Mouse (Mus musculus) hindbrain, postnatal 0 days (tissue): ENCODE results near the gene Tmem231. TPM values are rescaled to one million over a fixed set of nuclear protein-coding genes. Genes with fewer than 3 reads are reported as not detected.

Source experiments
- ATAC-seq: fragments of 200-750 bp; cut with Nextera tagmentation; 2 replicates; pipeline ENCODE4 v1.8.0; 2017; ENCODE audit warnings: mild to moderate bottlenecking, moderate TSS enrichment, moderate library complexity
- DNase-seq: peaks from one replicate; pipeline ENCODE4 v3.0.0-alpha.2; 2015; ENCODE audit warnings: low spot score
- H3K27ac ChIP-seq: fragments of 300-500 bp; sonication (generic); 2 replicates; pipeline ENCODE4 v1.5.1; 2014; ENCODE audit warnings: mild to moderate bottlenecking
- H3K27me3 ChIP-seq: fragments of 300-500 bp; sonication (generic); 2 replicates; pipeline ENCODE4 v1.6.1; 2014; ENCODE audit warnings: low read length, mixed read lengths; ENCODE audit not compliant: insufficient read depth
- H3K36me3 ChIP-seq: fragments of 300-500 bp; sonication (generic); 2 replicates; pipeline ENCODE4 v1.6.1; 2014; ENCODE audit warnings: low read length, mixed read lengths; ENCODE audit not compliant: insufficient read depth
- H3K4me1 ChIP-seq: fragments of 300-500 bp; sonication (generic); 2 replicates; pipeline ENCODE4 v1.6.1; 2014; ENCODE audit warnings: antibody characterized with exemption, low read length, mixed read lengths; ENCODE audit not compliant: insufficient read depth
- H3K4me2 ChIP-seq: fragments of 300-500 bp; sonication (generic); 2 replicates; pipeline ENCODE4 v1.6.1; 2014; ENCODE audit warnings: low read depth, mild to moderate bottlenecking, low read length, moderate library complexity, mixed read lengths
- H3K4me3 ChIP-seq: fragments of 300-500 bp; sonication (generic); 2 replicates; pipeline ENCODE4 v1.5.1; 2014; ENCODE audit warnings: low read length
- H3K9ac ChIP-seq: fragments of 300-500 bp; sonication (generic); replicated peaks from 2 replicates; pipeline ENCODE4 v1.6.1; 2014; ENCODE audit warnings: mild to moderate bottlenecking, low read length, moderate library complexity, mixed read lengths
- H3K9me3 ChIP-seq: fragments of 300-500 bp; sonication (generic); 2 replicates; pipeline ENCODE4 v1.6.1; 2016; ENCODE audit warnings: low read length, mixed read lengths
- CTCF ChIP-seq: IDR thresholded peaks from 2 replicates; pipeline ENCODE4 v1.5.1; 2016; ENCODE audit warnings: antibody characterized with exemption, control low read depth, low read depth
- WGBS: fragments of 180-500 bp; shearing (Covaris S2); extraction: QIAGEN DNeasy Blood & Tissue Kit; methylation state at CpG from one replicate; pipeline ENCODE4 v1.1.7; 2014; 5-methylcytosine and 5-hydroxymethylcytosine counted together
- polyA plus RNA-seq: library from polyadenylated mRNA; unstranded; fragments of >200 nt; fragmentation: Nextera tagmentation; extraction: Ambion mirVana; gene quantifications from 2 replicates; pipeline ENCODE4 v1.2.1, GENCODE M21; 2015
- total RNA-seq: library from RNA; depleted of rRNA; stranded (reverse); fragments of >200 nt; gene quantifications from 2 replicates; pipeline ENCODE4 v1.2.3, GENCODE M21; 2014

The Tmem231 gene
- total and polyA plus RNA-seq, 2 experiments from 2014 or later = 14.4 to 15.5 TPM

- WGBS = 75% methylated on average over 8 of the region's 8 CpGs
Measured at GRCm38 (mm10) chr8:111929648-111930344, 3.9 kb downstream of the Tmem231 start.

GRCm38 (mm10) chr8:111924976-111925375 lies 8.7 kb downstream of the Tmem231 start:
- Histone ChIP-seq H3K4me2 (no peak overlapping the region), H3K36me3 (no peaks in the 10 kb centered on the region), H3K27ac (no peak overlapping the region), H3K27me3 (no peaks in the 10 kb centered on the region), H3K9me3 (no peaks in the 10 kb centered on the region), H3K4me3 (no peak overlapping the region), H3K9ac (no peak overlapping the region), H3K4me1 (no peaks in the 10 kb centered on the region)
- 87% methylated on average over 7 of the region's 7 CpGs for WGBS
- ATAC-seq (no peak), DNase-seq (no peak)
- TF ChIP-seq CTCF = no peak

More at GRCm38 (mm10) chr8:111929648-111930344, 3.9 kb downstream of the Tmem231 start:
- no peak overlapping the region for H3K9ac ChIP-seq
- H3K4me1 ChIP-seq = peaks cover 12% of the 10 kb centered on the region
- H3K27ac ChIP-seq = no peak overlapping the region
- no peak for TF ChIP-seq CTCF
- 0 out of 2 replicates have a peak, but pooled peaks cover 5% of the 10 kb centered on the region for H3K36me3 ChIP-seq
- H3K4me2 ChIP-seq = no peak overlapping the region
- no peaks in the 10 kb centered on the region for H3K27me3 ChIP-seq
- H3K4me3 ChIP-seq = no peak overlapping the region
- H3K9me3 ChIP-seq = no peaks in the 10 kb centered on the region
- DNase-seq = no peak
- no peak for ATAC-seq

- no peak overlapping the region for H3K9ac ChIP-seq
- H3K27ac ChIP-seq = no peak overlapping the region
- H3K4me1 ChIP-seq = no peaks in the 10 kb centered on the region
- peak; percentile 77 for DNase-seq
- no peaks in the 10 kb centered on the region for H3K27me3 ChIP-seq
- H3K4me3 ChIP-seq = no peak overlapping the region
- peak overlapping the region; percentile 29 for H3K4me2 ChIP-seq
- H3K9me3 ChIP-seq = no peaks in the 10 kb centered on the region
- WGBS = 27% methylated on average over 10 of the region's 10 CpGs
- peak; percentile 73 for ATAC-seq
- H3K36me3 ChIP-seq = peaks cover 2% of the 10 kb centered on the region; the same call in 1 of the 2 replicates
- TF ChIP-seq CTCF = peak; percentile 70
Measured at GRCm38 (mm10) chr8:111923383-111923804, 10.3 kb downstream of the Tmem231 start.

GRCm38 (mm10) chr8:111920971-111921370 lies 12.7 kb downstream of the Tmem231 start:
- no peak for TF ChIP-seq CTCF

GRCm38 (mm10) chr8:111919663-111920062 lies 14.0 kb downstream of the Tmem231 start:
- H3K27me3 ChIP-seq = no peaks in the 10 kb centered on the region
- no peaks in the 10 kb centered on the region for H3K9me3 ChIP-seq
- DNase-seq (no peak), ATAC-seq (no peak)
- peaks cover 13% of the 10 kb centered on the region; the same call in 1 of the 2 replicates for H3K36me3 ChIP-seq
- peak; percentile 30 for TF ChIP-seq CTCF
- no peak overlapping the region for H3K27ac ChIP-seq
- H3K4me1 ChIP-seq = no peaks in the 10 kb centered on the region
- H3K9ac ChIP-seq = no peak overlapping the region
- no peak overlapping the region for H3K4me2 ChIP-seq
- H3K4me3 ChIP-seq = no peak overlapping the region
- 98% methylated on average over 2 of the region's 2 CpGs for WGBS

More at GRCm38 (mm10) chr8:111920971-111921370, 12.7 kb downstream of the Tmem231 start:
- H3K4me1 ChIP-seq = no peaks in the 10 kb centered on the region
- DNase-seq (no peak), ATAC-seq (no peak)
- no peak overlapping the region for H3K27ac ChIP-seq
- no peak overlapping the region for H3K4me2 ChIP-seq
- peaks cover 13% of the 10 kb centered on the region; the same call in 1 of the 2 replicates for H3K36me3 ChIP-seq
- H3K4me3 ChIP-seq = no peak overlapping the region
- H3K9me3 ChIP-seq = no peaks in the 10 kb centered on the region
- no peak overlapping the region for H3K9ac ChIP-seq
- WGBS = 92% methylated on average over 4 of the region's 4 CpGs
- H3K27me3 ChIP-seq = no peaks in the 10 kb centered on the region

- 21% methylated on average over 12 of the region's 12 CpGs for WGBS
- DNase-seq = peak; percentile 82
- Histone ChIP-seq H3K9ac (no peak overlapping the region), H3K4me2 (0 out of 2 replicates have a peak overlapping the region, but pooled peaks have one; percentile 24), H3K36me3 (peaks cover 6% of the 10 kb centered on the region; the same call in 1 of the 2 replicates), H3K27me3 (no peaks in the 10 kb centered on the region), H3K9me3 (no peaks in the 10 kb centered on the region), H3K4me1 (peaks cover 6% of the 10 kb centered on the region; the same call in 1 of the 2 replicates), H3K4me3 (no peak overlapping the region), H3K27ac (peak overlapping the region; percentile 23; the same call in 1 of the 2 replicates)
- ATAC-seq = peak; percentile 89
- TF ChIP-seq CTCF = peak; percentile 59
Measured at GRCm38 (mm10) chr8:111912860-111913432, 20.7 kb downstream of the Tmem231 start.
